Mouse (Mus musculus) adrenal gland, adult 18-20 months (tissue): Measurements from ENCODE around the gene Arhgef10l. TPM values are rescaled to one million over a fixed set of nuclear protein-coding genes. Genes with fewer than 3 reads are reported as not detected.

ENCODE experiments used
- DNase-seq, 2 experiments: peaks; one replicate each; pipeline ENCODE4 v3.0.0; 2021 to 2022; ENCODE audit warnings: low spot score in 2 of 2
- microRNA-seq, 2 experiments: library from miRNA; unstranded; fragments of <30 nt; microRNA quantifications; one replicate each; pipeline ENCODE4 v1.2.0; 2021; ENCODE audit warnings: borderline number of aligned reads in 2 of 2
- total RNA-seq, 2 experiments: library from RNA; stranded (reverse); gene quantifications; 1 replicate in 1 of 2; 2 replicates in 1 of 2; pipeline ENCODE4 v1.2.3; 2021

Arhgef10l gene
- total RNA-seq, 2 experiments from 2014 or later, result 6.7 to 10.7 TPM

DNA sequence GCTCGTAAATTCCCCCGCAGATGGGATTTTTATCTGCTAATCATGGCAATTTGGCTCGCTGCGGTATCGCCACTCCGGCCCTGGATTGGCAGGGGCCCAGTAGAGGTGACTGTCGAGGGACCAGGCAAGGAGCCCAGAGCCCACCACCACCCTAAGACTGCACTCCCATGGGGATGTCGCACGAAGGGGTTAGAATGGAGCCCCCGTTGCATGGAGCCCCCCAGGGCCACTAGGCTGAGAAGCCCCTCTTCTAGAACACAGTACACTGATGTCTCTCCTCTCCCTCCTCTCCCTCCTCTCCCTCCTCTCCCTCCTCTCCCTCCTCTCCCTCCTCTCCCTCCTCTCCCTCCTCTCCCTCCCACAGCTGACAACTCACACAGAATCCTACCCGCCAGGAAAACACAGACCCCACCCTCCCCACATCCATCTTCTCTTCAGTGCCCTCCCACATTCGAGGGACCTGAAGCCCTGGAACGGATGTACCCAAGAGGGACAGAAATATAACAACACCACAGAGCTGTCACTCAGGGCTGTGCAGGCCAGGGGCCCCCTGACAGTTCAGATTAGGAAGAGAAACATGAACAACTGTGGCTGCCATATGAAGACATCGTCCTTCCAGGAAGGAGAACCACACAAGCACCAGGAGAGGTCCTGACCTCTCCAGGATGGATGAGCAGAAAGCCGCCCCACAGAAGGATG is 185.3 kb downstream of the Arhgef10l start:
- no peak for DNase-seq

DNA sequence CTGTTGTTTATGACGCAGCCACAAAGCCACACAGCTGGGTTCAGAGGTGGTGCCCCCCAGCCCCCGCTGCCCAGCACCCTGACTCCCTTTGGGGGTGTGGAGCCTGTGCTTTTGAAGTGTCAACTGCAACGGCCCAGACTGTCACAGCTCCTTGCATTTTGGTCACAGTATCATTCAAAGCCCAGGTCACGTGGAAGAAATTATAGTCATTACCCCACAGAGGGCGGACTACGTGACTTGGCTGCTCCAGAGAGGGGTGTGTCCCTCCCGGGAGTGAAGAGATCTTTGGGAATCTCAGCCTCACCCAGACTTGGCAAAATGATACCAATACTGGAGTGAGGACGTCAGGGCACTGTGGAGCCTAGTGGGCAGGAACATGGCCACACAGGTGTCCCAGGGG is 190.6 kb downstream of the Arhgef10l start:
- DNase-seq, result no peak

DNA sequence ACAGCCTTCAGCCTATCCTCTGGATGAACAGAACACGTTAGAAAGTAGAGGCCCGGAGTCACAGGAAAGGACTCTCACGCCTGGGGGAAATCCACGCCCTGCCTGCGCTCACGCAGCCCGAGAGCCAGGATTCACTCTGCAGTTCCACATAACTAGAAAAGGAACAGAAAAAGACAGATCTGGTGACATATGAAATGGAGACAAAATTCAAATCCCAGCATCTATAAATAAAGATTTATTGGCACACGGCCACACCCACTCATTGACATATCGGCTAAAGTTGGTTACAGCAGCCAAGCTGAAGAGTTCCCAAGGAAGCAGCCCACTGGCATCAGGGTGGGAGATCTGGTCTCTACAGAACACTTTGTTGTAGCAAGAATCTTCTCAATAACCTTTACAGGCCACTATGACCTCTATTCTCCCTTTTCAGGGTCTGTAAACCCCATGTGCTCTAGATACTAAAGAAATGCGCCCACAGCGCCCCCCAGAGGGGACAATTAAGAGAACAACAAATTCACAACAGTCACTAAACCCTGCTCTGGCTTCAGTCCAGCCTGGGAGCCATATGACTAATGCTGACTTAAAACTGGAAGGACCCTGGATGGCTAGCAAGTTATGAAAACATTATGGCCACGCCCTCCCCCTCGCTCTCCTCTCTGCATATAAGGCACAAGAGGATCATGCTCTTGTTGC is 195.9 kb downstream of the Arhgef10l start:
- no peak for DNase-seq

DNA sequence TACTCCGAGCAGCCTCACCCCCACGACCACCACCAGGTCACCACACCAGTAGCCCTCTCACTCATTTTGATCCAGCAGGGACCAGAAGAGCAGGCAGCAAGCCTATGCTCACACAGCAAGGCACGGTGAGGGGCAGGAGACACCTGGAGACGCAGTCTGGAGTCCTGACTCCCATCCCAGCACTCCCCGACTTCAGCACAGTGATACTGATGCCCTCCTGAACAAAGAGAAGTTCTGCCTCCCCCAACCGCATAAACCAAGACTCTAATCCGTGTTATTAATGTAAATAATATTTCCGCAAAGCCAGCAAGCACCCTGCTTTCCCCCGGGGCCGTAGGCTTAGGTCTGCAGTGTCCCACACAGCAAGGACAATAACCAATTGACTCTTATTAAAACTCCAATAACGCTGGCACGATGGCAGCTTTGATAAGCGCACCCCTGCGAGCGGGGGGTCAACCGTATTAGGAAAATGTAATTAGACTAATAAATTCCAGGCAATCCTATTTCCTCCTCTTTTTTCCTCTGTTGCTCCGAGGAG is 198.5 kb downstream of the Arhgef10l start:
- no peak for DNase-seq

Small RNA genes lying within 50 kb of the gene (microRNA-seq; reads per million reads assigned to microRNA genes)
- 0 reads per million in 2 experiments for gene Gm23045

Other genes starting within 250 kb of the Arhgef10l start
- 10 to 100 TPM; 46.4 to 72.2 TPM for gene Rcc2, start 34.5 kb upstream of the Arhgef10l start, total RNA-seq
- gene Padi6, start 76.6 kb upstream of the Arhgef10l start, total RNA-seq, result not detected
- under 1 TPM; 0.17 to 0.99 TPM for gene Padi4, start 108.2 kb upstream of the Arhgef10l start, total RNA-seq
- not detected for gene Padi3, start 144.6 kb upstream of the Arhgef10l start, total RNA-seq
- gene Padi1, start 179.8 kb upstream of the Arhgef10l start, total RNA-seq, result not detected
- gene Padi2, start 240.3 kb upstream of the Arhgef10l start, total RNA-seq, result 1 to 10 TPM; 1.4 to 4.9 TPM